Mouse (Mus musculus) brain, embryonic 18.5 days (tissue): ENCODE data around the gene Clba1.

Experiments
- DNase-seq: peaks from one replicate; pipeline ENCODE4 v3.0.0-alpha.2; 2012; ENCODE audit warnings: low read depth, low spot score

Gene Clba1

GRCm38 (mm10) chr12:112808587-112809364, at the start of gene Clba1:
Gene Clba1, plus strand, starts transcription at chr12:112808937.
- DNase-seq = peak; percentile 89

- DNase-seq = no peak
These were observed 49.3 kb upstream of the Clba1 start for GRCm38 (mm10) chr12:112759471-112759870.

- no peak for DNase-seq
These were observed 48.4 kb upstream of the Clba1 start, which contains the start of gene Pld4 for GRCm38 (mm10) chr12:112760154-112760926. Gene Pld4, plus strand, starts transcription at chr12:112760655.

DNA sequence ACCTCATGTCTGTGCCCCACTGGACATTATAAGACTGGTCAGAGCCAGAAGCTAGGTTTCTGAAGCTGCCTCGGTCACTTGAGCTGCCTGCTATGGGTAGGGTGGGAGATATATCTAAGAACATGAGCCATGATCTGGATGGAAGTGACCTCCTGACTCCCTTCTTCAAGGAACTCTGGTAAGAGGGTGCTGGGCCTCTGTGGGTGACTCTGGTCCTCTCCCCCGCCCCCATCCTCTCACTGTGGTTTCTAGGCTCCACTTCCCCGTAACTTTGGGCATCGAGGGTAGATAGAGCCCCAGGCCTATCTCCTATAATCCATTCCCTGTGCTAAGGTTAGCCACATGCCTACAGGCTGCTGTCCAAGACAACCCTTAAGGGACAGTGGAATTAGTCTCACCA, 47.3 kb upstream of the Clba1 start:
- DNase-seq = no peak

GRCm38 (mm10) chr12:112762018-112762417, 46.7 kb upstream of the Clba1 start:
- no peak for DNase-seq

GRCm38 (mm10) chr12:112763176-112763575, 45.6 kb upstream of the Clba1 start:
- DNase-seq = no peak

DNA sequence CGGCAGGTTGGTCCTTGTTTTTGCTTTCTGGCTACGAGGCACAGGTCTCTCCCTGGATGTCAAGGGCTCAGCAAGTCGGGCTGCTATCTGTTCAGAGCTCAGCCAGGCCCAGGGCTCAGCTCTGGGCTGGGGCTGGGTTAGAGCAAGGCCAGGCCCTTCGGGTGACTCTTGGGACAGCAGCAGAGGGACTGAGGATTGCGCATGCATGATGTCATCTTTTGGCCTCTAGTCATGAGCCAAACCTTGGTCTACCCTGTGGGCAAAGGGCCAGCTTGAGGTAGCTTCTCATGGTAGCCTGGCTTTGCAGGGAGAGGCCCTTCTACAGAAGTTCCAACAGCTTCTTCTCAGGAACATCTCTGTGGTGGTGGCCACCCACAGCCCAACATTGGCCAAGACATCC, 44.6 kb upstream of the Clba1 start:
- no peak for DNase-seq

DNA sequence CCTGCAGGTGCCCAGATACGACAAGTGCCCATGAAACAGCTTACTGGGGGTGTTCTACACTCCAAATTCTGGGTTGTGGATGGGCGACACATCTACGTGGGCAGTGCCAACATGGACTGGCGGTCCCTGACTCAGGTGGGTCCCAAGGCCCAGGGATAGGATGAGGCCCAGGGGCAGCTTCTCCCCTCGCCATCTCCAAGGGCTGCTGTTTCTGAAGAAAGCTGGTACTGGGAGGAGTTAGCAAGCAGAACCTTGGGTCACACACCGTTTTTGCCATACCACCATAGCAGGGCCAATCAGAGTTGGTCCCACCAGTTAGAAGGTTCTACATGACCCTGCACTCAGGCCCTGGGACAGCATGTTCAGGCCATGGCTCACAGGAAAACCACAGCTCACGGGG, 43.7 kb upstream of the Clba1 start:
- no peak for DNase-seq

- no peak for DNase-seq
These were observed 42.2 kb upstream of the Clba1 start for GRCm38 (mm10) chr12:112766586-112766985.

DNA sequence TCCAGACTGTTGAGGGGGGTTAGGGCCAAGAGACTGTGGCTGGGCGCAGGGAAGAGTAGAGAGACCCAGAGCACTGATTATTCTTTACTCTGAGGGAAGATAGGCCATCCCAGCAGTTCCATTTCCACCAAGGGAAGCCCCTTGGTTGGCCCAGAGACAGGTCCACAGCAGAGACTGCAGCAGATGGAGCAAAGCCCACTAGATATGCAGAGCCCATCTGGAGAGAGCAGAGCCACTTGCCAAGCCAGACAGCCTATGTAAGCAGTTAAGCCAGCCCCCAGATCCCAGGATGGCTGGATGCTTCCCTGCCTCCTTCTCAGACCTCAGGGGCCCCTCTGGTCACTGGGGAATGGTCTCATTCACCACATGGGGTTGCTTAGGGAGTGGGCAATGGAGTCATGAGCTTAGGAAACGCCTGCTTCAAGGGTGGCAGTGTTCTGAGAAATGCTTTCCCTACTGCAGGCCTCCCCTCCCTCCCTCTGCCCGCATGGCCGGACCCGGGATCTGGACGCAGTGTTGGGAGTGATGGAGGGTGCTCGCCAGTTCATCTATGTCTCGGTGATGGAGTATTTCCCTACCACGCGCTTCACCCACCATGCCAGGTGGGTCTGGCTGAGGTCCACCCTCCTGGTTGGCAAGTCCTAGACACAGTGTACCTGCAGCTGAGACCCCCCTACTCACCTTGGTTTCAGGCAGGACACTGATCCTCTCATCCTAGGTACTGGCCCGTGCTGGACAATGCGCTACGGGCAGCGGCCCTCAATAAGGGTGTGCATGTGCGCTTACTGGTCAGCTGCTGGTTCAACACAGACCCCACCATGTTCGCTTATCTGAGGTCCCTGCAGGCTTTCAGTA, 41.5 kb upstream of the Clba1 start:
- no peak for DNase-seq

DNA sequence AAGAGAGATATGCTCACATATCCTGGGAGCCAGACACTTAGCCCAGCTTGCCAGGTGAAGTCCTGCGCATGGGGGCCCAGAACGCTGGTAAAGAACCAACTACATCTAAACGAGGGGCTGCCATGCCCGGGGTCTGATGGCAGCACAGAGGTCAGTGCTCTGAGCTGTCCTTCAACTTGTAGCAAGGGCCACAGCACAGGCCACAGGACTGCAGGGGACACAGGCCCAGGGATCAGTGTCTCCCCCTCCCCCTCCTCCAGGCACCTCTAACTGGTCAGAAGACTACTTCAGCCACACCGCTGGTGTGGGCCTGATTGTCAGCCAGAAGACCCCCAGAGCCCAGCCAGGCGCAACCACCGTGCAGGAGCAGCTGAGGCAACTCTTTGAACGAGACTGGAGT, 40.6 kb upstream of the Clba1 start:
- DNase-seq = no peak

DNA sequence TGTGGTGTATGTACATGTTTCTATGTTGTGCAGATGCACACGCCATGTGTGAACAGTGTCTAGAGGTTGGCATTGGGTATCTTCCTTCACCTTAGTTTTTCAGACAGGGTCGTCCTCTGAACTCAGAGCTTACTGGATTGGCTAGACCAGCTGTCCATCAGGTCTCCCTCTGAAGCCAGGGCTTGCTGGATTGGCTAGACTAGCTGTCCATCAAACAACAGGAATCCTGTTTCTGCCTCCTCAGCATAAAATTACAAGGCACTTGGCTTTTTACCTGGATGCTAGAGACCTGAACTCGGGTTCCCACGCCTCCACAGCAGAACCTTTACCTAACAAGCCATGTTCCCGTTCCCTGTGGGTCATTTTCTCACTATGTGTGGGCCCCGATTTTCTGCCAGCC, 39.7 kb upstream of the Clba1 start:
- DNase-seq = no peak

GRCm38 (mm10) chr12:112769751-112770150, 39.0 kb upstream of the Clba1 start:
- no peak for DNase-seq

- no peak for DNase-seq
These were observed 38.3 kb upstream of the Clba1 start for GRCm38 (mm10) chr12:112770396-112770795.

- no peak for DNase-seq
These were observed 36.4 kb upstream of the Clba1 start for GRCm38 (mm10) chr12:112772306-112772705.

DNA sequence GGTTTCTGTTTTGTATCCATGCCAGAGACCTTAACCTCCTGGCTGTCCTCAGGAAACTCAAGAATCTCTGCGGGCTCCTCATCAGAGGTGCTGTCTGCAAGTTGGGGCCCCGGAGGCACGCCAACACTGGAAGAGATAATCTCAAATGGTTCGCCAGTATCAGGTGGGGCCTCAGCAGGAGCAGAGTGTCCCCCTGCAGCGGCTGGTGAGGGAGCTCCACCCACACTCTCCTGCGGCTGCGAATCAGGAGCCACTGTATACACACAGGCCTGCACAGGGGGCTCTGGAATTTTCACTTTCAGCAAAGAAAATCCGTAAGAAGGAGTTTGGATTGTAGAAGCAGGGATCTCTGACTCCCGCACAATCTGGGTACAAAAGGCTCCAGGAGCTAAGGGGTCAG, 35.4 kb upstream of the Clba1 start:
- no peak for DNase-seq

DNA sequence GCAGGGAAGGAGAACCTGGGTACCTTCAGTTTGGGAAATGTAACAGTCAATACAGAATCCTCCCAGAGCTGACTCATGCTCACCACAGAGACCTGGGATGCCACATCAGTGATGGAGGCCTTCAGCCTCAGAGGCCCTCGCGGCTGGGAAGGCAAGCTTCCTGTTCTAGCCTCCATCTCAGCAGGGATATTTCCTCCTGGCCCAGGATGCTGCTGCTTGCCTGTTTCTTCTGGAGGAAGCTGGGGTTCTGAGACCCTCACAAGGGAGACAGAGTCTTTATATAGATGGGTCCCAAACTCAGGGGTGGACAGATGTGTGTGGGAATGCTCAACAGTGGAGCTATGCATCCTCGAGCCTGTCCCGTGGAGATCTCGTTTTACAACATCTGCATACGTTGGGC, 34.7 kb upstream of the Clba1 start:
- DNase-seq = no peak

DNA sequence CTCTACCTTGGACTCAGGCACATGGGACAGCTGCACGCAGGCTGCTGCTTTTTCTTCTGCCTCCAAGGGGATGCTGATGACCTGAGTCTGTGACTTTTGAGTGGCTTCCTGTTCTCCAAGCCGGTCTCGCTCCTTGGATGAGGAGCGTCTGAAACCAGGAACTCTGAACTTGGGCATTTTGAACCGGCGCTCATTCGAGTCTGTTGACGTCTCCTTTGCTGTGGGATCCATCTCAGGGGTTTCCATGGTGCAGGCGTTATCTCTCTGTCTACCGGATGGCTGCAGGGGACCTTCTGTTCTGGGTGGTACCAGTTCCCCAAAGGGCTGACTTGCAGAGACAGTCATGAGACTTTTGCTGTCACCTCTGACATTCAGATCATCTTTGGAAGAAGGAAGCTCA, 34.3 kb upstream of the Clba1 start:
- no peak for DNase-seq

DNA sequence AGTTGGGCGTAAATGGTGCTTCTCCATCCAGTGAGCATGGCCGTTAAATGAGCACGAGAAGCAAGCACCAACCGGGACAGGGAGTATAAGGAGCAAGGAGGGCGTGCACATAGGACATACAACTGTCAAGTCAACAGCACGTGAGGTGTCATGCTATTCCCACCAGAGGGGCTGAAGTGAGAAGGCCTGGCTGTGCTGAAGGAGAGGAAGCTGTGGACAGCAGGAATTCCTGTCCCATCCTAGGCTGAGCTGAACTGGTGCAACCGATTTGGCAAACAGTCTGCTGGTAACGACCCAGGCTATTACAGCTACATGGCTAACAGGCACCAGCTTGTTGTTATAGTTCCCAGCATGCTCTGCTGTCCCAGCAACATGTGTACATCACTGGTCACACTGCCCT, 17.7 kb upstream of the Clba1 start:
- DNase-seq = no peak

DNA sequence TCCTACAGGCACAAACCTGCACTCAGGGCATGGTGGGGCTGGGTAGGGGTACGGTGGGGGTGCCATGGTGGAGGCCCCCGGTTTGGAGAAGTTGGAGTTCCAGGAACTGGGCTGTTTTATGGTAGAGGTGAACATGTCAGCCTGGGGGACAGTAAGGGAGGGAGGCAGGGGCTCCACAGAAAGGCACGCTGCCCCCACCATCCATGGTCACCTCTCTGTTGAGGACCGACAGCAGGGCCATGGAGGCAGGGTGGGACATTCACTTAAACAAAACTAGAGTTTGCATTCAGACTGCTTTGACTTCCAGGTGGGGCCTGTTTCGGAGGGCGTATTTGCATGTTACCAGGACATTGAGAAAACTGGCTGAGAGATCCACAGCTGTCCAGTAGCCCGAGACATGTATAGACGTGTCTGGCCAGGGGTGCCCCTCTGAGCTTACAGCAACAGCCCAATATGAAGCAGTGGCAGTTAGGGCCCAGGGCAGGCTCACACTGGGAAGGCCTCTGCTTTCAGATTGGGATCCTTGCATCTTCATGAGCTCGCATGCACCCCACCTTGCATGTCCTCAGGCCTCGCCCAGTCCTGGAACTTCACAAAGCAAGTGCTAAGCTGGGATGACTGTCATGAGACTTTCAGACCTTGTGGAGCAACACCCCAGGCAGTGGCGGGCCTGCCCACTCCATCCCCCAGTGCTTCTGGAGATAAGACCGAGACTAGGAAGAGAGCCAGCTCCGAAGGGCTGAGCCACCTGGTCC, 15.0 kb upstream of the Clba1 start:
- DNase-seq = no peak

DNA sequence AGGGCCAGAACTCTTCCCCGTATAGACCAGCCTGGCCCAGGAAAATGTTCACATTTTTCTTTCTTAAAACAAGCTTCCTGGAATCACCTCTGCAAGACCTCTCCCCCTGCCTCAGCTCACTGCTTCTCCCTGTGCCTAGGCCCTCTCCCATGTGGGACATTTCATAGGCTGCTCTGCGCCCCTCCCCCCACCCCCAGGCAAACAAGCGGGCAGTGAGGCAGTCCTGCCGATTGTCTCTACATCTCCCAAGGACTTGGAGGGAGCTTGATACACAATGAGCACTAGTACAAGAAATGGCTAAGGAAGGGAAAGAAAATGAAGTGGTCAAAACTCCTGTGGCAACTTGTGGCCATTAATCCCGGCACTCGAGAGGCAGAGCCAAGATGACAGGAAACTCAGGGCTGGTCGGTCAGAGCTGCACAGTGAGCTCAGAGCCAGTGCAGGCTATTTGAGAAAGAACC, 14.4 kb upstream of the Clba1 start:
- DNase-seq = no peak
